Comparison of ENCODE assay signal across 14 mouse cellular contexts in the genomic region with DNA sequence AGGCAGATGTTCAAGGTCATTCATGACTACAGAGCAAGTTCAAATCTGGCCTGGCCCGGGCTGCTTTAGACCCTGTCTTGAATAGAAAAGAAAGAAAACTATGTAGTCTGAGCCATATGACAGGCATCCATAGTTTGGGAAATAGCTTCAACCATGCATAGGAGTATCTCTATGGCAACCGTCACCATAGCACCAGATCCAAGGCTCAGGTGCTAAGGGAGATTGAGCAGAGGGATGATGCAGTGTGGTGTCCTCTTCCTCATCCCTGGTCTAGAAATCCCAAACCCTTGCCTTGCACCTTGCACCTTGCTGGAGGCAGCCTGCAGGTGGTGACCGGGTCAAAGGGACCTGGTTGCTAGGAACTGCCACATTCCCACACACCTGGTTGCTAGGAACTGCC. TPM values are rescaled to one million over a fixed set of nuclear protein-coding genes. Genes with fewer than 3 reads are reported as not detected.
DNase-seq lines count a peak whose midpoint lies in the region; ATAC-seq and TF ChIP-seq lines count a peak whose summit lies in the region.
"Had no signal": no experiment of that assay in that cellular context is flagged by ENCODE, and none has a peak within 500 bp of the region (broad histone marks: within the 10 kb centered on the region; RNA-seq: fewer than 3 reads in every experiment).

No protein-coding gene starts in this region.

- no peak for ATAC-seq in heart, embryonic 13.5 days (ENCODE audit: extremely low read depth, insufficient number of reproducible peaks, low FRiP score, low TSS enrichment)
- ATAC-seq in forebrain, postnatal 0 days, result peak; percentile 90
- no peak for ATAC-seq in cerebellum, adult (ENCODE audit: insufficient number of reproducible peaks, low FRiP score, low TSS enrichment)
- ATAC-seq: intestine, embryonic 15.5 days; liver, postnatal 0 days had no signal

- H3K4me2 ChIP-seq in heart, embryonic 13.5 days, result no peak overlapping the region
- no peak overlapping the region for H3K4me2 ChIP-seq in forebrain, postnatal 0 days (ENCODE audit: low read depth)
- H3K4me2 ChIP-seq: embryonic facial prominence, embryonic 13.5 days; intestine, embryonic 15.5 days had no signal

- no peak for TF ChIP-seq CTCF in forebrain, postnatal 0 days (IDR thresholded peaks at IDR 0.05; ENCODE audit: low read depth)

- peaks cover 29% of the 10 kb centered on the region for H3K4me1 ChIP-seq in heart, embryonic 13.5 days
- 0 out of 2 replicates have a peak, but pooled peaks cover 4% of the 10 kb centered on the region for H3K4me1 ChIP-seq in forebrain, postnatal 0 days (ENCODE audit: insufficient read depth)

- H3K4me3 ChIP-seq in heart, embryonic 13.5 days, result no peak overlapping the region
- H3K4me3 ChIP-seq in forebrain, postnatal 0 days (ENCODE audit: low read depth, low read length), result no peak overlapping the region
- H3K4me3 ChIP-seq: embryonic facial prominence, embryonic 13.5 days; intestine, embryonic 15.5 days had no signal

- H3K27me3 ChIP-seq in heart, embryonic 13.5 days (replicated peaks), result no peaks in the 10 kb centered on the region
- no peaks in the 10 kb centered on the region for H3K27me3 ChIP-seq in forebrain, postnatal 0 days (ENCODE audit: insufficient read depth, low read length)
- H3K27me3 ChIP-seq: embryonic facial prominence, embryonic 13.5 days; intestine, embryonic 15.5 days had no signal

- H3K36me3 ChIP-seq in heart, embryonic 13.5 days, result no peaks in the 10 kb centered on the region
- no peaks in the 10 kb centered on the region for H3K36me3 ChIP-seq in forebrain, postnatal 0 days (ENCODE audit: insufficient read depth)
- H3K36me3 ChIP-seq: embryonic facial prominence, embryonic 13.5 days; intestine, embryonic 15.5 days had no signal

- intact Hi-C loops in heart, postnatal 10 days (cut with DNase I), result no loop called here

- peak overlapping the region; percentile 3; the same call in 1 of the 2 replicates for H3K9ac ChIP-seq in heart, embryonic 13.5 days
- H3K9ac ChIP-seq in forebrain, postnatal 0 days, result no peak overlapping the region
- H3K9ac ChIP-seq: embryonic facial prominence, embryonic 13.5 days; intestine, embryonic 15.5 days; liver, postnatal 0 days had no signal

- H3K27ac ChIP-seq in heart, embryonic 13.5 days (replicated peaks), result 0 out of 2 replicates have a peak overlapping the region, but pooled peaks have one; percentile 3
- H3K27ac ChIP-seq in forebrain, postnatal 0 days (ENCODE audit: low read depth, low read length), result 0 out of 2 replicates have a peak overlapping the region, but pooled peaks have one; percentile 35
- H3K27ac ChIP-seq: embryonic facial prominence, embryonic 13.5 days; intestine, embryonic 15.5 days had no signal

- WGBS in heart, embryonic 13.5 days, result 80% methylated on average over 3 of the region's 3 CpGs
- 73% methylated on average over 3 of the region's 3 CpGs for WGBS in forebrain, postnatal 0 days

- peaks cover 8% of the 10 kb centered on the region for H3K9me3 ChIP-seq in heart, embryonic 13.5 days
- 0 out of 2 replicates have a peak, but pooled peaks cover 3% of the 10 kb centered on the region for H3K9me3 ChIP-seq in forebrain, postnatal 0 days (ENCODE audit: low read length)
- H3K9me3 ChIP-seq: intestine, embryonic 15.5 days had no signal

- no peak for DNase-seq in heart, postnatal 10 days
- DNase-seq in layer of hippocampus, adult 9-11 months, result peak; percentile 47
- DNase-seq in layer of hippocampus, adult 8-10 months (ENCODE audit: low spot score in 2 of 2), result no peak
- peak; percentile 80 for DNase-seq in brain, adult 2 months (ENCODE audit: low read depth, low spot score)
- DNase-seq in forebrain, postnatal 0 days, result peak; percentile 66
- DNase-seq in cerebellum, adult 11 months, result no peak
- DNase-seq: adrenal gland, postnatal 14 days; cerebellum, postnatal 36 days; liver, postnatal 0 days; lung, postnatal 4 days had no signal

RNA-seq across cellular contexts. Expression of a gene that starts 19.9 kb away (rescaled TPM):
- polyA plus RNA-seq in heart, embryonic 13.5 days (2015; fragmentation: Nextera tagmentation; extraction: Ambion mirVana), result 5.4 and 5.7 TPM in 2 replicates
- total RNA-seq in heart, postnatal 10 days (2021), result 10 to 100 TPM; 87.9 to 93.7 TPM
- total RNA-seq in layer of hippocampus, adult 8-10 months (2022), result 10 to 100 TPM; 31.8 to 34.5 (median 32.9) TPM
- total RNA-seq in forebrain, postnatal 0 days (2014; rRNA removed), result 16.1 and 20.8 TPM in 2 replicates
- polyA plus RNA-seq in forebrain, postnatal 0 days (2015; fragmentation: Nextera tagmentation; extraction: Ambion mirVana), result 0.98 and 1.2 TPM in 2 replicates

RNA-seq across cellular contexts. Expression of a gene that starts 53.2 kb away (rescaled TPM):
- polyA plus RNA-seq in heart, embryonic 13.5 days (2015; fragmentation: Nextera tagmentation; extraction: Ambion mirVana), result 36.6 and 37.3 TPM in 2 replicates
- total RNA-seq in heart, postnatal 10 days (2021), result 10 to 100 TPM; 22.0 to 24.0 TPM
- 10 to 100 TPM; 19.9 to 29.8 (median 23.6) TPM for total RNA-seq in layer of hippocampus, adult 8-10 months (2022)
- 17.1 and 19.6 TPM in 2 replicates for total RNA-seq in forebrain, postnatal 0 days (2014; rRNA removed)
- 20.9 and 22.7 TPM in 2 replicates for polyA plus RNA-seq in forebrain, postnatal 0 days (2015; fragmentation: Nextera tagmentation; extraction: Ambion mirVana)

Comparison
In these comparisons a context has a peak if more than half of its experiments do, and no peak if none do; other contexts are left out.
1. DNase-seq: peak in layer of hippocampus, adult 9-11 months (single experiment), brain, adult 2 months (single experiment) and forebrain, postnatal 0 days (single experiment); none in heart, postnatal 10 days (0 of 2), layer of hippocampus, adult 8-10 months (0 of 2) and cerebellum, adult 11 months (single experiment).